Mouse (Mus musculus): ENCODE results near the gene Atg5.
"Not testable (repeated sequence)": the region's sequence is repeated elsewhere in the genome, so short reads cannot be mapped to it uniquely, and the experiment has no call there.

Atg5 gene

DNA sequence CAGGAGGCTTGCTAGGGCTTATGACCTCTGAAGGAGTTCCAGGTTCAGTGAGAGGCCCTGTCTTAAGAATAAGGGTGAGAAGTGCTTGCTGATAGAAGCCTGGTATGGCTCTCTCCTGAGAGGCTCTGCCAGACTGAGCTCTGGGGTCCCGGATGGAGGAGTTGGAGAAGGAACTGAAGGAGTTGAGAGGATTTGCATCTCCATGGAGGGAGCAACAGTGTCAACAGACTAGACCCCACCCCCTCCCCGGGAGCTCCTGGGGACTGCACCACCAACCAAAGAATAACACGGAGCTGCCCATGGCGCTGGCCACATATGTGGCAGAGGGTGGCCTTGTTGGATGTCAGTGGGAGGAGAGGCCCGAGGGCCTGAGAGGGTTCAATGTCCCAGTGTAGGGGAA lies 47.1 kb downstream of the Atg5 start:
- DNase-seq (ENCODE audit: low spot score) = no peak

DNA sequence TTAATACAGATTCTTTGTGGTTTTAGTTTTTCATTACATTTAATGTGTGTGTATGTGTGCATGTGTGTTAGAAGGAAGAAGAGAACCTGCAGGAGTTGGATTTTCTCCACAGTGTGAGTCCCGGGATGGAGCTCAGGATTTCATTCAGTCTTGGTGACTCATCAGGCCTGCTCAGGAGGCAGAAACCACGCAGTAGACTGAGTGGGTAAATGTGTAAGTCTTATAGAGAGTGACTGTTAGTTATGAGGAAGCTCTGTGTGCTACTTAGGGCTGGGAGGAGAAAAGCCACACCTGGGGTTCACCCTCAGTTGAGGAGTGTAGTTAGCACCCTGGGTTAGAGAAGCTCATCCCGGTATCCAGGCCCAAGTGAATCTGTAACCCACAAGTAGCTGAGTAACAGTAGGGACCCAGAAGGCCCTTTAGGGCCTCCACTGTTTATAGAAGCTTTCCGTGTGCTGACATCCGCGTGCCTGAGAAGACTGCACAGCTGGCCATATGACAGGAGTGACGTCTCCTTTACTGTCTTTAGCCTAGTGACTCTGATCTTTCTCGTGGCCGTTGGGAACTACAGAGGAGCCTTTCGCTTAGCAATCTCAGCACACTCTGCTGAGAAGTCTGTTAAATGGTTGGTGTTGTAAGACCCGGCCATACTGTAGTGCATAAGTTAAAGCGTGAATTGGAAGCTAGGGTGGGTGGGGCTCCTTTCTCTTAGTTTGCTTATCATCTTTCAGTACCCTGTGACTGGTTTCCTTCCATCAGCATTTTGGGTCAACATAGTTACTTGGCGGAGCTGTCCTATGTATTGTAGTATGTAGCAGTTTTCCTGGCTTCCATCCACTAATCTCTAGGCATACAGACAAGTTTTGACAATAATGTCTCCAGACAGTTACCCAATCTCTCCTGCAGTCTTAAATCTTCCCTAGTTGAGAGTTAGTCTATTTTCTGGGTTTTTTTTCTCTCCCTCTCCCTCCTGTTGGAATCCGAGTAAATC lies 48.4 kb downstream of the Atg5 start:
- DNase-seq (ENCODE audit: low spot score) = no peak

DNA sequence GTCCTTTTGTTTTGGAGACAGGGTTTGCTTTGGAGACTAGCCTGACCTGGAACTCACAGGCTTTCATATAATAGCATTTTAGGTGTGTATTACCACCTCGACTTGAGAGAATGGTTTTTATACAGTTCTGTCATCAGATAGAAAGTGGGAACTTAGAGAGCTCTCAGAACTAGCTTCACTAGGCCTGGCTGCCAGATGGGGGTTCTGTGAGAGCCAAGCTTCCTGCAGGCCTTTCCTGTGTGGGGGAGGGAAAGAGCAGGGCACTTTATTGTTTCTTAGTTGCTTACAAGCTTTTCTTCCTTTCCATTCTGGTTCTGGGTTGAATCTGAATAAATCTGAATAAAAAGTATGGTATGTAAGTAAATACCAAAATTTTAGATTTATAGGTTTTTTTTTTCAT lies 54.0 kb downstream of the Atg5 start:
- no peak for DNase-seq (ENCODE audit: low spot score)

DNA sequence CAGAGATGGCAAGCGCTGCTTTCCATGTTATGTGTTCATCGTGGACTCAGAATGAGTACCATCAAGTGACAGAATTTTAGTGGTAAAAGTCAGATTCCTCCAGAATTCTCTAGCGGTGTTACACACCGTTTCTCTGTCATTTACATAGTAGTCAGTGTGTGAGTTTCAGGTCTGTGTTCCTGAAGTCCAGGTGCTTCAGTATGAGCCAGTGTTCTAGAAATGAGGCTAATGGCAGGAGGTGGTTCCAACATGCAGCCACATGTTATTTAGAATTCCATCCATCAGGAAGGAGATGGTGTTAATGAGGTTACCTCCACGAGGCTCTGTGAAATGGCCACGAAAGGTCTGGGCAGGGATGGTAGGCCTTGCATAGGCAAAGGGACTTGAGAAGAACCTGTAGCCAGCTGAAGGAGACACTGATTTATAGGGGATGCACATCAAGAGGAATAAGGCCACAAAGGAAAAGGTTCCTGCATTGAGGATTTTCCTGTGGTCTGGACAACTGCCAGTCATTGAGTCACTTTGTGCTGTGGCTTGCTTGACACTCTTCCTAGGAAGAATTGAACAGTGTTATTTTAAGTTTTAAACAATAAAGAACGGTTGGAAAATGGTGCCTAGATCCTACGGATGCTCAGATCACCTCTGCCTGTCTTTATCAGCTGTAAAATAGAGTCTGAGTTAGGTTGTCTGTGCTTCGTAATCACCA lies 55.1 kb downstream of the Atg5 start:
- no peak for DNase-seq (ENCODE audit: low spot score)

DNA sequence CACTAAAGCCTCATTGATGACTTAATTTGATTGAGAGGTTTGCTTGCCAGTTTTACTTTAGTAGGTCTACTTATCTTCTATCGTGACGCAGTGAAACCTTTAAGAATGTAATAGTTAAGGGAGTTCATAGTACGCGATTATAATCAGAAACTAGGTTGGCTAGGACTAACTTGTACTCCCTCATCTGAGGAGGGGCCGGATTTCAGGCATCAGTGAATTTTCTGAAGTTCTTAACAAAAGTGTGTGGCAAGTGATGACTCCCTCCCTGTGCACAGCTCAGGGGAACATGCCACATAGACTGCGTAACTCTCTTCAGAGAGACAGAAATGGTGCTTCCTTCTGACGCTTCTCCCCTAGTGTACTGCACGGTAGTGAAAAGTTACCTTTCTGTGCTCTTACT lies 55.7 kb downstream of the Atg5 start:
- no peak for DNase-seq (ENCODE audit: low spot score)

DNA sequence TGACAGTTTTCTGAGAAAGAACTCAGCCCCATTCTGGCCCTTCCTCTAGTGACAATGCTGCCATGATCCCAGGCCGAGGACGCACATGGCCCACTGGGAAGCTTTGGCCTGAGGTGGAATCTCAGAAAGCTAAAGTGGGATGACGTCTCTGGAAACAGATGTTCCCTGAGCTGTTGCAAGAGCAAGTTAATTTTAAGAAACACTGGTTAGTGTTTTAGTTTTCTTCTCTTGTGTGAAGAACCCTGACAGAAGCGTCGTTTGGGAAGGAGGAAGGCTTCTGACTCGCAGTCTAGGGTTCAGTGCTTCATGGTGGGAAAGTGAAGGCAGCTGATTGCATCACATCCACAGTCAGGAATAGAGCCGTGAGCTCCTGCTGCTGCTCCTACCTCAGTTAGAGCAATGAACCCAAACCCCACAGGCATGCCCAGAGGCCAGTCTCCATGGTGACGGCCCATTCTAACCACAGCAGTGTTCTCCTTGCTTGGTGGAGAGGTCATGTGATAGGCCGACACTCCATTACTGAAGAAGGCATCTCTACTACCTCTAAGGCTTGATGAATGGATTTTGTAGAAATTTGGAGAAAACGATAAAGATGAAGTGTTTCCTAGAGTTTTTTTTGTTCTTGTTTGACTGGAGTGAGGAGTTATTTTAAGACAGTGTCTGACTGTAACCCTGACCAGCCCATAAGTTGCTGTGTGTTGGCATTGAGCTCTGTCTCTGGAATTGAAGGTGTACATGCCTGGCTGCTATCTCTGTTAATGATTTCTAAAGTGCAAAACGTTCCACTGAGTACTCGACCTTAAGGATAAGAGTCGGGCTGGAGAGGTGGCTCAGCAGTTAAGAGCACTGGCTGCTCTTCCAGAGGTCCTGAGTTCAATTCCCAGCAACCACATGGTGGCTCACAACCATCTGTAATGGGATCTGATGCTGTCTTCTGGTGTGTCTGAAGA lies 57.7 kb downstream of the Atg5 start:
- no peak for DNase-seq (ENCODE audit: low spot score)

DNA sequence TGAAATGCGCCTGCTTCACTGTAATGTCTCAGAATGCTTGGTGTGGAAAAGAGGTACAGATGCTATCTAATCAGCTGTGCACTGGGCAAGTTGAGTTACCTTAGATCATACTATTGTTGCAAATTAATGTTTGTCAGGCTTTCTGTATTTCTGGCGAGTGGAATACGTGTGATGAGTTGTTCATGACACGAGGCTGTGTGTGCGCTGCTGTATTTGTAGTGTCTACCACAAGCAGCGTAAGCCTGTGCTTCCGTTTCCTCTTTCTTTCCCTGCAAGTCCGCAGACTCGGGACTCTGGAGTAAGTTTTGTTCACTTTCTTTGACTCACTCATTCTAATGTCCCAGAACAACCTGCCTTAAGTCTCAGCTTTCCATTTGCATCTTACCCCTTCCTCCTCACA lies 58.9 kb downstream of the Atg5 start:
- DNase-seq (ENCODE audit: low spot score) = no peak

DNA sequence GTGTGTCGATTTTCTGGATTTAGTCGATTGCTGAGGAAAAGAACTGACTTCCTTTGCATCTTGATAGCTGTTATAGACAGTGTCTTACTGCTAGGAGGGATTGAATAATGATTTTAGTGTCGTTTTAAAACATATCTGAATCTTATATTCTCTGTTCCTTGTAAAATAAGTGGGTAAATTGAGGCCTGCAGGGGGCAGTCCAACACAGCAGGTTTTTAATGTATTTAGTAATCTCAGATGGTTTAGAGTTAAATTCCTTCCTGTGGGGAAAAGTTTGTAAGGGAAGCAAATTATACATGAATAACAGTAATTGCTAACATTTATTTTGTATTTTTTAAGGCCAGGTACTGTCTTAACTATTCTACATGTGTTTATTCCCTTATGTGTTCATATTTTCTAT lies 60.2 kb downstream of the Atg5 start:
- no peak for DNase-seq (ENCODE audit: low spot score)

DNA sequence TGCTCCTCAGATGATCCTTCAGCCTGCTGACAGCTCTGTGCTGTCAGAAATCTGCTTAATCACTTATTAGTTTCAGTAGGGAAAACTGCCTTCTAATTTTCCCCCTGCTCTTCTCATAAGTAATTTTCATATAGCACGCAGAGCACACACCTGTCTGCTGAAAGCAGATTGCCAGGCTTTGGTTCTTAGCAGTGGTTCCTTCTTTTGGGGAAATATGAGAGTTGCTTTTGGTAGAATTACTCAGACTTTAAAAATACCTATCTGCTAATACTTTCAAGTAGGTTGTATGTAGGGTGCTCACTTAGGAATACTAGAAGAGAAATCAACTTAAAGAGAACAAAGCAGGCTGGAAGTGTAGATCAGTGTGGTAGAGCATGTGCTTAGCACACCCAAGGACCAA lies 62.6 kb downstream of the Atg5 start:
- no peak for DNase-seq (ENCODE audit: low spot score)

DNA sequence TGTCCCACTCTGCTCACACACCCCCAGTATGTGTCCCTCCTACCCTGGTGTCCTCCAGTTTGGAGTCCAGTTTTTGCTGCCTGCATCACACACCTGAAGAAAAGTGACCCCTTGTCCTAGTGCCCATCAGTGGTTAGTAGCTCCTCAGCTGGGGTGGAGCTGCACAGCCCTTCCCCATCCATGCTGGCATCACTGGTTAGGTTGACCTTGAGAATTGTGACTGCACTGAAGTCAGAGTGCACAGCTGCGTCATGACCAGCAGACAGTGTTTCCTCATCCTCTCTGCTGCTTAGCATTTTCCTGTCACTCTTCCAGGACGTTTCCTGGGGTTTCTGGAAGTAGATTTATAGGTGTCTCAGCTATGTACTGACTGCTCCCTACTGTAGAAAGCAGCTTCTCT lies 63.3 kb downstream of the Atg5 start:
- no peak for DNase-seq (ENCODE audit: low spot score)

DNA sequence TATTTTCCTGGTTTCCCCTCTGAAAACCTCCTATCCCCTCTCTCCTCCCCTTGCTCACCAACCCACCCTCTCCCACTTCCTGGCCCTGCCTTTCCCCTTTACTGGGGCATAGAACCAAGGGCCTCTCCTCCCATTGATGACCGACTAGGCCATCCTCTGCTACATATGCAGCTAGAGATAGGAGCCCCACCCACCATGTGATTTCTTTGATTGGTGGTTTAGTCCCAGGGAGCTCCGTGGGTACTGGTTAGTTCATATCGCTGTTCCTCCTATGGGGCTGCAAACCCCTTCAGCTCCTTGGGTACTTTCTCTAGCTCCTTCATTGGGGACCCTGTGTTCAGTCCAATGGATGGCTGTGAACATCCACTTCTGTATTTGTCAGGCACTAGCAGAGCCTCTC lies 64.5 kb downstream of the Atg5 start:
- not testable (repeated sequence) for DNase-seq (ENCODE audit: low spot score)

DNA sequence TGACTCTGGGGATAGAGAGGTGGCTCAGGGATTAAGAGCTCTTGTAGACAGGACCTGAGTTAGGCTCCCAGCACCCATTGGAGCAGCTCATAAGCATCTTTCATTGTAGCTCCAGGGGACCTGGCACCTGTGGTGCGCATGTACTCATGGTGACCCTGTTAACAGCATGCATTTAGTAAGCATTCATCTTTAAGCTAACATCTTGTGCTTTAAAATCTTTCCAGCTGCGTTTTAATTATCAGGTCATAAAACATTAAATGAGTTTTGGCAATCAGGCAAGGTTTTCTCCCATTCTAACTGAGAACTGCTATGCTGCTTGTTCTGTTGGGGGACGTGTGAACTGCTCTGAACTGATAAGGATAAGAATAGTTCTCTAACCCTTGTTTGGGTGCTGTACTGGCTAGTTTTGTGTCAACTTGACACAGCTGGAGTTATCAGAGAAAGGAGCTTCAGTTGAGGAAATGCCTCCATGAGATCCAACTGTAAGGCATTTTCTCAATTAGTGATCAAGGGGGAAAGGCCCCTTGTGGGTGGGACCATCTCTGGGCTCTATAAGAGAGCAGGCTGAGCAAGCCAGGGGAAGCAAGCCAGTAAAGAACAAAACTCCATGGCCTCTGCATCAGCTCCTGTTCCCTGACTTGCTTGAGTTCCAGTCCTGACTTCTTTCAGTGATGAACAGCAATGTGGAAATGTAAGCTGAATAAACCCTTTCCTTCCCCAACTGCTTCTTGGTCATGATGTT lies 68.7 kb downstream of the Atg5 start:
- not testable (repeated sequence) for DNase-seq (ENCODE audit: low spot score)

DNA sequence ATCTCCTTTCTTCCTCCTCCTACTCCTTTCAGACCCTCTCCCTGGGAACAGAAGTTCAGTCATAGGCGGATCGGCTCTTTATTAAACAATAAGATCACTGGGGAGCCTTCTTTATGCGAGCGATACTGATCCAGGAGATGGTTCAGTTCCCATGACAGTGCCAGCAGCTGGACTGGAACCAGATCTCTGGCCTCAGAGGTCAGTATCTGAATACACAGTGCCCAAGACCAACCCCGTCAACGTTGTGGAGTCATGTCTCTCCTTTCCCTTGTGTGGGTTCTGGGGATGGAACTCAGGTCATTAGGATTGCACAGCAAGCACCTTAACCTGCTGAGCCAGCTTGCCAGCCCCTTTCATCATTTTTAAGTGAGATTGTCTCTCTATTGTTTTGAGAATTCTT lies 70.4 kb downstream of the Atg5 start:
- DNase-seq (ENCODE audit: low spot score) = no peak

DNA sequence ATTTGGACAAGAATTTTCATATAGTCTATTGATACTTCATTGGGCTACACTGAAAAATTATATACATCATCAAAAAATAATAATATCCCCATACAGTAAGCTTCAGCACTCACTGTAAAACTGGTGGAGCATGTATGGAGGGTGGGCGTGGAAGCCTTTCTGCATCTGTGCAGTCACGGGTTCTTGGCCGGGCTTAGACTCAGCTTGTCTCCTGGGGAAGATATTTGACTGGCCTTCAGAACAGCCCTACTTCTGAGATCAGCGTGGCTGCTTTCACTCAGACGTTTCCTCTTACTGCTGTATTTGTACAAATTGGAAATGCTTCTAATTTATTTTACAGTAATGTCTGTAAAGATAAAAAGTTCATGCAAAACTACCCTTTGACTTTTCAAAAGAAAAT lies 71.2 kb downstream of the Atg5 start:
- DNase-seq (ENCODE audit: low spot score) = no peak

DNA sequence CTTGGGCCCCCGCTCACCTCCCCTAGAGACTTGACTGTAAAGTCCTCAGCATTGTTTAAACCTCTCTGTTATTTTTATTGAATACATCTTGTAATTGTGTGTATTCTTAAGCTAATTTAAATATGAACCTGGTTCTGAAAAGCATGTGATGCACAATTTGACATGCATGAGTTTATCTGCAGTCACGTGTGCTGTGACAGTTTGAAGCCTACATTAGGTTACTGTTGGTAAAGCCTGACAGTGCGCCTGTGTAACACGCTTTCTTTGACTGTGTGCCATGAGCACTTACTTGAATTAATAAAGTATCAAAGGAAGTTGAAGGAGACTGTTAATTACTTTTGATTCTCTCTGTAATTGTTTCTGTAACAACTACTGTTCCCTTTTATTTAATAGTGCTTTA lies 72.8 kb downstream of the Atg5 start:
- DNase-seq (ENCODE audit: low spot score) = no peak

DNA sequence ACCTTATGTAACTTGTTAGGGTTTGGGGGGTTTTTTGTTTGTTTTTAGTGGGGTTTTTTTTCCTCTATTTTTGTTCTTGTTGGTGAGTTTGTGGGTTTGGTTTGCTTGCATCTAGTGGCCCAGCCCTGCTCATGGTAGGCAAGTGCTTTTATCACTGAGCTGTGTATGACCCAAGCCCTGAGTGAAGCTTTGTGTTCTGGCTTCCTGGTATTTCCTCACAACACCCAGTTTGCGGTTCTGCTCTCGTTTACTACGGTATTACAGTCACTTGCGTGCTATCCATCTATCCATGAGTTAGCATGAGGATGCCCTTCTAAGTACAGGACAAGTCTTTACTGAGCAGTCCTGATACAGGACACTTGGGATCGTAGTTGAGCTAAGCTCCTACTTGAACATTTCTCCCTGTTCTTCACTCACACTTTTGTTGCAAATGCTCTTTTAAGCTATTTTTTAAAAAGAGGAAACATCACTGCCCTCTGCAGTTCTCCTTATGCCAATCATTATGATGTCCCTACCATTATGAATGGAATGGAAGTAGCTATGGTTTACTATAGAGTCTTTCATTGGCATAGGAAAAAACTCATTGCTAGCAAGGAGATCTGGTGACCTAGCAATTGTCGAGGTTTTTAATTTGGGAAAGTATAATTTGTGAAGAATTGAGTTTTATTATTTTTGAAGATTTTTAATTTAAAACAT lies 73.8 kb downstream of the Atg5 start:
- no peak for DNase-seq (ENCODE audit: low spot score)

DNA sequence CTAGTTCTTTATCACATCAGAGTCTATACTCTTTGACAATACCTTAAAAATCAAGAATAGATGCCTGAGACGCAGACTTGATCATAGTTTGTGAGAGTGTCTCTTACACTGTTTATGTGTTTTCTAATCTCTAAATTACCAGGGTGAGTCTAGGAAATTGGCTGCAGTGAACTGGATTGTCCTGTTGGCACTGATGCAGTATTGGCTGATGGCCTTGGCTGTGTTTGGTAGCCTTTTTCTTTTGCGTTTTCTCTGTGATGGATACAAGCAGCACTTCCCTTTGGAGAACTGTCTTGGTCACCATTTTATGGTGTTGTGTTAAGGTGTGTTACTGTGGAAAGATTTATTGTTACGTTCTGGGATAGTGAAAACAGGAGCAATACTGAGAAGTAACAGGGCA lies 75.2 kb downstream of the Atg5 start:
- DNase-seq (ENCODE audit: low spot score) = no peak

DNA sequence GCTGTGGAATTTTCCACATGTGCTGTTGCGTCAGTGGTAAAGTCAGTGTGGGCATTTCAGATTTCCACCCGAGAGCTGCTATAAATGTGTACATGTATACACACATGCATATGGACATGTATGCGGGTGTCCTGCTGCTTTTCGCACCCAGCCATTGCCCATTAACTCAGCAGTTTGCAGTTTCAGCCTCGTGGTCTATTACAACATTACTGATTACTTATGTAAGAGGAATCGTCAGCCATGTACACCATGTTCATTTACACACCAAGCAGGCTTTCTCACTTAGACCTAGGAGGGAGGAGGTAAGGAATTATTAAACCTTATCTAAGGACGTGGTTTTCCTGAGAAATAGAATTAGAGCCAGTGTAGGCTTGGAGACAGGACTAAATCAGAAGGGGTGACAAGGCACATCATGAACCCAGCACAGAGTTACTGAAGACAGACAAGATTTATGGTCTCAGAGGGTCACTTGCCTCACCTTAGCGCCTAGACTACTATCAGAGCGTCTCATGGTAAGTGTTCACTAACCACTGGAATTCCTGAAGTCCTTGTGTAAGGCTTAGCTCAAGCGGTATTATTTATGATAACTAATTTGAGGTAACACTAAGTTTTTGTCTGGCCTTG lies 79.5 kb downstream of the Atg5 start:
- no peak for DNase-seq (ENCODE audit: low spot score)

DNA sequence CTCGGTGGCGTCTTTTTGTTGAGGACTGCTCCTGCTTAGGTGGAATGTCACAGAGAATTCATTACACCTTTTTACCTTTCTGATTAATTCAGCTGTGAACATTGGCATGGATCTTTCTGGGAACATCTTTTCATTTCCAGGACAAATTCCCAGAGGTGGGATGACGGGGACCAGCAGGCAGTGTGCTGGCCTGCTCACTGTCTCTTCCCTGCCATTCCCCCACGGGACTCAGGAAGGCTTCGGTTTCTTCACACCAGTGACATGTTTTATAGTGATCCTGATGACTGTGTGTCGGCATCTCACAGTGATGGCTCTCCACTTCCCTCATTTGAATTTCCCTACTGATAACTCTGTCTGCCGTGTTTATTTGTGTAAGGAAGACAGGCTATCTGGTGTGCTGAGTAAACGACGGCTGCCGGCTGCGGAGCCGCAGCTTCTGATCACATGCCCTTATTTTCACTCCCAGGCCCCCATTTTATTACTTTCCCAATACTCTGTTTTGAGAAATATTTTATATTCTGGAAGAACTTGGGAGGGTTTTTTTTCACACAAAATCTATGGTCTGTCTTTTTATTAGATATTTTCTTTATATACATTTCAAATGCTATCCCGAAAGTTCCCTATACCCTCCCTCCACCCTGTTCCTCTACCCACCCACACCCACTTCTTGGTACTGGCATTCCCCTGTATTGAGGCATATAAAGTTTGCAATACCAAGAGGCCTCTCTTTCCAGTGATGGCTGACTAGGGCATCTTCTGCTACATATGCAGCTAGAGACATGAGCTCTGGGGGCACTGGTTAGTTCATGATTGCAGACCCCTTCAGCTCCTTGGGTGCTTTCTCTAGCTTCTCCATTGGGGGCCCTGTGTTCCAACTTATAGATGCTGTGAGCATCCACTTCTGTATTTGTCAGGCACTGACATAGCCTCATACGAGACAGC lies 80.6 kb downstream of the Atg5 start:
- DNase-seq (ENCODE audit: low spot score) = no peak

All from testis, postnatal 14 days (tissue).